Mouse (Mus musculus) forebrain, embryonic 13.5 days (tissue): ENCODE results near the gene Med24. TPM values are rescaled to one million over a fixed set of nuclear protein-coding genes. Genes with fewer than 3 reads are reported as not detected.
A peak's percentile ranks its signal among the peaks of the same experiment; 100 is the strongest.

Experiments used
- ATAC-seq: fragments of 200-750 bp; cut with Nextera tagmentation; 2 replicates; pipeline ENCODE4 v1.8.0; 2017
- H3K27ac ChIP-seq: fragments of 300-500 bp; sonication (generic); 2 replicates; pipeline ENCODE4 v1.5.1; 2015; ENCODE audit warnings: inconsistent platforms, mild to moderate bottlenecking, moderate library complexity
- H3K27me3 ChIP-seq: fragments of 300-500 bp; sonication (generic); 2 replicates; pipeline ENCODE4 v1.6.1; 2015; ENCODE audit warnings: mild to moderate bottlenecking, inconsistent platforms
- H3K36me3 ChIP-seq: fragments of 300-500 bp; sonication (generic); 2 replicates; pipeline ENCODE4 v1.6.1; 2015; ENCODE audit warnings: mild to moderate bottlenecking, inconsistent platforms; ENCODE audit not compliant: poor library complexity, severe bottlenecking
- H3K4me1 ChIP-seq: fragments of 300-500 bp; sonication (generic); 2 replicates; pipeline ENCODE4 v1.6.1; 2015; ENCODE audit warnings: inconsistent platforms
- H3K4me2 ChIP-seq: fragments of 300-500 bp; sonication (generic); 2 replicates; pipeline ENCODE4 v1.6.1; 2015; ENCODE audit warnings: inconsistent platforms, mild to moderate bottlenecking, moderate library complexity
- H3K4me3 ChIP-seq: fragments of 300-500 bp; sonication (generic); 2 replicates; pipeline ENCODE4 v1.5.1; 2015; ENCODE audit warnings: mild to moderate bottlenecking, inconsistent platforms
- H3K9ac ChIP-seq: fragments of 300-500 bp; sonication (generic); 2 replicates; pipeline ENCODE4 v1.6.1; 2015; ENCODE audit warnings: mild to moderate bottlenecking, inconsistent platforms
- H3K9me3 ChIP-seq: fragments of 300-500 bp; sonication (generic); replicated peaks from 2 replicates; pipeline ENCODE4 v1.6.1; 2016; ENCODE audit warnings: inconsistent platforms
- WGBS: fragments of 180-500 bp; shearing (Covaris S2); methylation state at CpG from one replicate; pipeline ENCODE4 v1.1.7; 2015; 5-methylcytosine and 5-hydroxymethylcytosine counted together
- polyA plus RNA-seq: library from polyadenylated mRNA; unstranded; fragments of >200 nt; fragmentation: Nextera tagmentation; extraction: Ambion mirVana; gene quantifications from 2 replicates; pipeline ENCODE4 v1.2.1, GENCODE M21; 2015

Med24 gene
- polyA plus RNA-seq, 1 experiment from 2014 or later = 79.0 TPM

DNA sequence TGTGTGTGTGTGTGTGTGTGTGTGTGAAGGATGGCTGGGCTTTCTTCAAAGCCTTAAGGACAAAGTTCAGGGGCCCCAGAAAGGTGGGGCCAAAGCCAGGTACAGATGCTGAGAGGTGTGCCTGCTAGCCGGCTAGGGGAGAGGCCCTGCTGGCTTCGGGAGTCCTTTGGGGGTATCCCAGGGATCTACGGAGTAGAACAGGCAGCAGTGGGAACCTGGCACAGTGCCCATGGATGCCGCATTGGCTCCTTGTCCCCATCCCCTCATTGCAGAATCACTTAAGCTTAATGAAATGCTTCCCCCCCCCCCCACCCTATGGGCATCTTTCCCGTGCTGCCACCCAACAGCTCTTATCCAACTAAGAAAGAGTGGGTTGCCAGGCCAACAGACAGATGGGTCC, 20.5 kb upstream of the Med24 start:
- Histone ChIP-seq H3K36me3 (peaks cover 19% of the 10 kb centered on the region), H3K4me3 (peak overlapping the region; percentile 28), H3K9ac (peak overlapping the region; percentile 69), H3K4me1 (peaks cover 96% of the 10 kb centered on the region), H3K27ac (peak overlapping the region; percentile 95), H3K27me3 (no peaks in the 10 kb centered on the region), H3K4me2 (peak overlapping the region; percentile 88), H3K9me3 (no peaks in the 10 kb centered on the region)
- 0 out of 2 replicates have a peak, but pooled peaks have one; percentile 29 for ATAC-seq
- whole genome bisulfite sequencing = 6% methylated on average over 5 of the region's 5 CpGs

DNA sequence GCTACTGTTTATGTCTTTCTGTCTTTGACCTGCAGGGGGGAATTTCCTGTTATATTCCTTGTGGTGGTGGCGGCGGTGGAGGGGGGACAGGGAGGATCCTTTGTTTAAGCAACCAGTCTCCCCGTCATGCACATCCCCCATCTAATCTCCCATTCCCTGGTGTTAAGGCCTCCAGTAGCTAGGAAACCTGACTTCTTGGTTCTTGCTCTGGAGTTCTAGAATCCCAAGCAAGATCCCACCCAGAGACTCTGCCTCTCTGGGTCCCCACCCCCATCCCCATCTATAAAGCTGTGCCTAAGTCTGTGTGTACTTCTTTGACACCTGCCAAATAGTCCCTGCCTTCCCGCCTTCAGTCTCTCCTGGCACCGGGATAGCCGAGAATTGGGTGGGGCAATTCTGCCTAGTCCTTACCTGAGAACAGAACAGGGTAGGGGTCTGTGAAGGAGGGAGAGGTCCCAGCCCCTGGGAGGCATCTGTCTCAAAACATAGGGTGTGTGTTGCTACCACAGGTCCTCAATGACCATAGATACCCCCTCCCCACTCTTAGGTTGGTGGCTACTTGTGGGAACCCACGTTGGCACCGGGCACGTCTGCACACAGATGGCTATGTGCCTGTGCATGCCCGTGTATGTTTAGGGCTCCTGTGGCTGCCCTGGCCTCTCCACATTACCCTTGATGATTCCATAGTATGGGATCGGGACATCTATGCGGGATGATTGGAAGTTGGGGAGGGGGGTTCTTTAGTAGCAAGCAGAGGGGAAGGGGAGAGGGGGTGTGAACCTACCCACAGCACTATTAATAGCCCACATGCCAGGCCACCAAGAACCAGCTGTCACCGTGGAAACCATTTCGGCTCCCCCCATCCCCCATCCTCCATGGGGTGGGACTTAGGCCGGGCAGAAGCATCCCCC, 19.5 kb upstream of the Med24 start:
- peak; percentile 48 for ATAC-seq
- H3K36me3 ChIP-seq = peaks cover 13% of the 10 kb centered on the region
- peak overlapping the region; percentile 95 for H3K27ac ChIP-seq
- peak overlapping the region; percentile 69 for H3K9ac ChIP-seq
- H3K27me3 ChIP-seq = no peaks in the 10 kb centered on the region
- H3K4me1 ChIP-seq = peaks cover 96% of the 10 kb centered on the region
- WGBS = 12% methylated on average over 15 of the region's 15 CpGs
- peak overlapping the region; percentile 28 for H3K4me3 ChIP-seq
- H3K4me2 ChIP-seq = peak overlapping the region; percentile 88
- no peaks in the 10 kb centered on the region for H3K9me3 ChIP-seq

DNA sequence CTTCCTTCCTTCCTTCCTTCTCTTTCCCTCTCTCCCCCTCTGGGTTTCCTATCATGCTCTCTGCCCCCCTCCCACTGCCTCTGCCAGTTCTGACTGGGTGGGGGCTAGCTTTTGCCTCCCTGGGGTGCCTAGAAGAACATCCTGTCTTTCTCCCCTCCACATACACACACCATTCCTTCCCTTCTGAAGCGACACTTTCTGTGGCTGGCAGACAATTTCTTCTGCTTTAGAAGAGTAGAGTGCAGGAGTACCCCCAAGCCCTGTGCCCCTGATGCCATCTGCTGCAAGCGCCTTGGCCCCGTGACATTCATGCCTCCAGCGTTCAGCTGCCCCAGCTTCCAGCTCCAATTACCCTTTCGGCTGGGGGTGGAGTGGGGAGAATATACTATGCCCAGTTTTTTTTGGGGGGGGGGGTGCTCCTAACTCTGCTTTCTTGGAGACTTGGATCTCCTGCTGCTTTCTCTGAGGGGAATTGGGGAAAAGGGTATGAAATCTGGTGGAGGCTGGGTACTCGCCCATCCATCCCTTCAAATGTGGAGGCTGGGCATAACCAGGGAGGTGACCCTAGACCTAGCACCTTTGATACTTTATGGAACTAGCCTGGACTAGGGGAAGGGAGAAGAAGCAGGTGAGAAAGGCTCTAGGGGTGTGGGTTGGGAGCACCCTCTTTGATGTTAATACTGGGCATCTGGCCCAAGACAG, 18.7 kb upstream of the Med24 start:
- Histone ChIP-seq H3K27me3 (no peaks in the 10 kb centered on the region), H3K36me3 (peaks cover 5% of the 10 kb centered on the region; the same call in 1 of the 2 replicates), H3K9ac (peak overlapping the region; percentile 69), H3K4me3 (peak overlapping the region; percentile 28), H3K4me2 (peak overlapping the region; percentile 88), H3K27ac (peak overlapping the region; percentile 95), H3K4me1 (peaks cover 98% of the 10 kb centered on the region), H3K9me3 (no peaks in the 10 kb centered on the region)
- WGBS = 18% methylated on average over 6 of the region's 6 CpGs
- no peak for ATAC-seq

DNA sequence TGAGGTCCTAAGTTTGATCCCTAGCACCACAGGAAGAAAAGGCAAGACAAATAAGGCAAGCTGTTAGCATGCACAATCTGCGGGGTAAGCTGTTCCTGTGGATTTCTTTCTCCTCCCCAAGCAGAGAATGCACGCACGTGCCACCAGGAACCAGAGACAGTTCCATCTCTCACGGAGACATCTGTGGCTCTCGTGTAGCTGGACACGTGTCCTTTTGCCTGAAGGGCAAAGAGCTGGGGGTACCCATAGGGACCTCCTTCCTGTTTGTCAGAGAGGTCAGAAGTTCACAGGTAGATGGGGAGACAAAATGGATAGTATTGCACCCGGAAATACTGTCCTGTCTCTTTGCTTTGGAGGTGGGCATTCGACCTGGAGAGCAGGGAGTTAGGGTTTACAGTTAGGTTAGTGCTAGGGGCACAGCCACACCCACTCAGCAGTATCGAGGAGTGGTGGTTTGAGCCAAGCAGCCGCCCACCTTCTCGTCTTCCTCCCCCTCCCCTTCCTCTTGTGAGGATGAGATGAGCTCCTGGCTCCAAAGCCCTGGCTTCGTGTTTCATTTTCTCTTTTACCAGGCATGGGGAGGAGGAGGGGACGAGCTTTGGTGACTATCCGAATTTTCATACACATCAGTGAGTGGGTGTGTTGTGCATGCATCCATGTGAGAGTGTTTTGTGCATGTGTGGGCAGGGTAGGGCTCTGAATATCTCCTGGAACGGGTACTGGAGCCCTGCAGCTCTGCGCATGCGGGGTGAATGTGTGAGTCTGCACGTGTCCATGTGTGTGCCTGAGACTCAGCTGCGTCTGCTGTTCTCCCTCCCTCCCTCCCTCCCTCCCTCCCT, 17.8 kb upstream of the Med24 start:
- H3K4me2 ChIP-seq = peak overlapping the region; percentile 88
- no peaks in the 10 kb centered on the region for H3K36me3 ChIP-seq
- H3K9ac ChIP-seq = peak overlapping the region; percentile 47
- WGBS = 11% methylated on average over 19 of the region's 19 CpGs
- peak; percentile 73 for ATAC-seq
- H3K27me3 ChIP-seq = no peaks in the 10 kb centered on the region
- H3K27ac ChIP-seq = peak overlapping the region; percentile 95
- peaks cover 95% of the 10 kb centered on the region for H3K4me1 ChIP-seq
- no peaks in the 10 kb centered on the region for H3K9me3 ChIP-seq
- peak overlapping the region; percentile 26 for H3K4me3 ChIP-seq

DNA sequence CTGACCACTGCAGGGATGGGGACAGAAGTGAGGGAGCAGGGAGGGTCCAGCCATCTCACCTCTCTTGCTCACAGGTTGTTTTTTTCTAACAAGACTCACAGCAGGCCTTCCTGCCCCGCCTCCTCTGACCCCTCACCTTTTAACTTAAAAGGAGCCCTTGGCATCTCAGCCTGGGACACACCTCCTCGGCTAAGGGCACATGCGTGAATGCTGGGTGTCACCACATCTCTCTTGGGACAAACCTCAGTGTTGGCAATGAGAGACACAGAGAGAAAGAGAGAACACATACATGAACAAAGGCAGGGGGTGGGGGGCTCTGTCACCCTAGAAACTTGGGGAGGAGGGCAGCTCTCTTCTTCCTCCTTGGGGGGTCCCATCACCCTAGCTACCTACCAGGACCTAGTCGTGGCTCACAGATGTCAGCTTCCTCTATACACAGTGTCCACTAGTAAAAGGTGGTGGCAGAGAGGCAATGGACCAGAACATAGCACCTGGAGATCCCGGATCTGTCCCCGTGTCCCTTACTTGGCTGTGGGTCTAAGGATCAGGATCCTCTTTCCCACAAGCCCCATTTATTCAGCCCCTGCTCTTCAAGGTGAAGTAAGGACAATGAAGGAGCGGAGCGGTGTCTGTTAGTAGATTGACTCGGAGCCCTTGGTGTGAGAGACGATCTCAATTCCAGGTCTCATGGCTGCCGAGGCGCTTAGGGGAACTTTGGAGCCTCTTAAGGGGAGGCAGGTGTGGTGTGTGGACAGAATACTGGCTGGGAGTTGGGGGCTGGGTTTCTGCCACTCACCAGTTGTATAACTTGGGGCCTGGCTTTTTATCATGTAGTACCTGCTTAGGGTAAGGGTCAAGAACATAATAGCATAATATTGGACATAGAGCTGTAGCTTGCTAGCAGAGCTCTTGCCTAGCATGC, 17.0 kb upstream of the Med24 start:
- H3K9me3 ChIP-seq = no peaks in the 10 kb centered on the region
- peaks cover 88% of the 10 kb centered on the region for H3K4me1 ChIP-seq
- 54% methylated on average over 12 of the region's 12 CpGs for WGBS
- H3K4me2 ChIP-seq = peak overlapping the region; percentile 88
- peak overlapping the region; percentile 95 for H3K27ac ChIP-seq
- ATAC-seq = no peak
- H3K27me3 ChIP-seq = no peaks in the 10 kb centered on the region
- no peaks in the 10 kb centered on the region for H3K36me3 ChIP-seq
- H3K4me3 ChIP-seq = peak overlapping the region; percentile 26
- peak overlapping the region; percentile 47 for H3K9ac ChIP-seq

DNA sequence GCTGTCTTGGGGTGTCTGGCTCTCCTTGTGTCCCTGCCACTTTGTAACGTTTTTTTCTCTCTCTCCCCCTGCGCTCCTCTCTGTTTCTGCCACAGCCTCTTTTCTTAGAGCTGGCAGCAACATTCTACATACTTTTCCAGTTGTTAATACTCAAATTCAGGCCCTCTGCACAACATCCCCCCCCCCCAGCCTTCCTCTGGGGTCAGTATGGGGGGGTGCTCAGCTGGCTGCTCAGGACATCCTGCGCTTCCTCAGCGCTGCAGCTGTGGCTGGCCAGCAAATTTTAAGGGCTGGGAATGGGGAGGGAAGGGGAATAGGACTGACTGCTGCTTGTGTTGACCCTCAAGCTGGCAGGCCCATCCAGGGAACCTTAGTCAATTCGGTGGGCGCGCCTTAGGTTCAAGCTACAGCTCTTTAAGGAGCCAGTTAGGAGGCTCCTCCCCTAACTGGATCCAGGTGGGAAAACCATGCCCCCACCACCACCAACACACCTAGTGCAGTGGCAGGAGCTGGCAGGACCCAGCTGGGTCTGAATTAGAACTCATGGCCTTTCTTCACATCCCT, 15.3 kb upstream of the Med24 start:
- Histone ChIP-seq H3K27me3 (no peaks in the 10 kb centered on the region), H3K9ac (peak overlapping the region; percentile 94), H3K4me3 (peak overlapping the region; percentile 72), H3K9me3 (no peaks in the 10 kb centered on the region), H3K27ac (peak overlapping the region; percentile 98), H3K36me3 (no peaks in the 10 kb centered on the region), H3K4me2 (peak overlapping the region; percentile 88), H3K4me1 (peaks cover 88% of the 10 kb centered on the region)
- ATAC-seq = no peak
- WGBS = 45% methylated on average over 7 of the region's 7 CpGs

DNA sequence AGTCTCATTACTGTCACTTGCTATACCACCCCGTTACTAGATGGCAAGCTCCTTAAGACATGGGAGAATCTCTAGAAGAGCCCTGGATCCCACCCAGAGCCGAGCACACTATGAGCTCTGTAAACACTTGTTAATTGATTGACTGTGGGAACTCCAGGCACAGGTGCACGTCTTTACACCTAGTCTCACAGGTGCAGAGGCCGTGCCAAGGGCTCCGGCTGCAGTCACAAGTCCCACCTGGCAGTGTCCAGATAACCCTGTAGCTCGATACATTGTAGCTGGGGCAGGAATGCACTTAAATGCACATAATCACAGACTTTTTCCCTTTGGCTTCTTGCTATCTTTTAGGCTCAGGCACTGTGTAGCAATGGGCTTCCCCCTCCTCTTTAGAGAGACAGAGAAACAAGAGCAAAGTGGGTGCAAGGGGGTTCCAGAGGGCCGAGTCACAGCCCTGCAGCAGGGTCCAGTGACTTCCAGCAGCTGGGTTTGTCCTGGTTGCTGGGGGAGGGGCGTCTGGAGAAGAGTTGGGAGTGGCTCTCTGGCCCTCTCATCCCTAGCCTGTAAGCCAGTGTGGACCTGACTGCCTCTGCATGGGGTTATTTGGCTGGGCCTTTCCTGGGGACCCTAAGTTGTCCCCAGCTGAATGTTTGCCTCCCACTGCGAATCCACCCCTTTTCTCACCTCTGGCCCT, 14.6 kb upstream of the Med24 start:
- Histone ChIP-seq H3K36me3 (no peaks in the 10 kb centered on the region), H3K4me3 (peak overlapping the region; percentile 72), H3K4me1 (peaks cover 88% of the 10 kb centered on the region), H3K4me2 (peak overlapping the region; percentile 88), H3K27ac (peak overlapping the region; percentile 98), H3K27me3 (no peaks in the 10 kb centered on the region), H3K9me3 (no peaks in the 10 kb centered on the region), H3K9ac (peak overlapping the region; percentile 94)
- no peak for ATAC-seq
- WGBS = 3% methylated on average over 9 of the region's 9 CpGs

DNA sequence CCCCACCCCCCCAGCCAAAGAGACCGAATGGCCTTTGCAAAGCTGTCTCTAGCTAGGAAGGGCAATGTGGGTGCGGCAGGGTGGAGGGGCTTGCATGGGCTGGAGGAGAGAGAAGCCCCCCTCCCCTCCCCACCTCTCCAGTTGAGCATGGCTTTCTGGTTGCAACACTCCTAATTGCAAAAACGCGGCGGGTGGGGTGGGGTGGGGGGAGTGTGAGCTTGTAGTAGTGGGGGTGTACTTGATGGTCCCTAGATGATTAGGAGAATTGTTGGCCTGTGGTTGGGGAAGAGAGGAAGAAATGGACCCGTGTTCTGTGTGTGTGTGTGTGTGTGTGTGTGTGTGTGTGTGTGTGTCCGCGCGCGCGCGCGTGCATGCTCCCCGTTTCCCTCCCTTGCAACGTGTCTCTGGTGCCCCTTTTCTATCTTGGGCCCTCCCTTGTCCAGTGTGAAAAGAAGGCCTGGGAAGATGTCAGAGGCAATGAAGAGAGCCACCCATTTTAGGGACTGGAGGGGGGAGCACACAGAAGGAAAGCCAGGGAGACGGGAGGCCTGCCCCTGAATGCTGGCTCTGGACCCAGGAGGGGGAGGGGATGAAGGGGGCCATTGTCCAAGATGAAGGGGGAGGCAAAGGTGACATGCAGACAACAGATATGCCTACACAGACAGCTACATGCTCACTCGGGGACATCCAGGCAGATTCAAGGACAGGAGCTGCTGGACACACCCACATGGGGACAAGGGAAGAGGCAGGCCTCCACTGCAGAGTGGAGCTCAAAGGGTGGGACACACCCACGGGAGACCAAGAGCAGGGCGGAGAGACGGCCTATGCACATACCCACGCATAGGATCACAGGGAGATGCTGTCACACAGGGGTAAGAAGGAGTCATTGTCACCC, 13.4 kb upstream of the Med24 start:
- 1% methylated on average over 20 of the region's 21 CpGs for WGBS
- Histone ChIP-seq H3K9ac (peak overlapping the region; percentile 94), H3K4me3 (peak overlapping the region; percentile 72), H3K27me3 (no peaks in the 10 kb centered on the region), H3K36me3 (no peaks in the 10 kb centered on the region), H3K9me3 (no peaks in the 10 kb centered on the region), H3K27ac (peak overlapping the region; percentile 98), H3K4me2 (peak overlapping the region; percentile 88), H3K4me1 (peaks cover 86% of the 10 kb centered on the region)
- peak; percentile 13; the same call in 1 of the 2 replicates for ATAC-seq

DNA sequence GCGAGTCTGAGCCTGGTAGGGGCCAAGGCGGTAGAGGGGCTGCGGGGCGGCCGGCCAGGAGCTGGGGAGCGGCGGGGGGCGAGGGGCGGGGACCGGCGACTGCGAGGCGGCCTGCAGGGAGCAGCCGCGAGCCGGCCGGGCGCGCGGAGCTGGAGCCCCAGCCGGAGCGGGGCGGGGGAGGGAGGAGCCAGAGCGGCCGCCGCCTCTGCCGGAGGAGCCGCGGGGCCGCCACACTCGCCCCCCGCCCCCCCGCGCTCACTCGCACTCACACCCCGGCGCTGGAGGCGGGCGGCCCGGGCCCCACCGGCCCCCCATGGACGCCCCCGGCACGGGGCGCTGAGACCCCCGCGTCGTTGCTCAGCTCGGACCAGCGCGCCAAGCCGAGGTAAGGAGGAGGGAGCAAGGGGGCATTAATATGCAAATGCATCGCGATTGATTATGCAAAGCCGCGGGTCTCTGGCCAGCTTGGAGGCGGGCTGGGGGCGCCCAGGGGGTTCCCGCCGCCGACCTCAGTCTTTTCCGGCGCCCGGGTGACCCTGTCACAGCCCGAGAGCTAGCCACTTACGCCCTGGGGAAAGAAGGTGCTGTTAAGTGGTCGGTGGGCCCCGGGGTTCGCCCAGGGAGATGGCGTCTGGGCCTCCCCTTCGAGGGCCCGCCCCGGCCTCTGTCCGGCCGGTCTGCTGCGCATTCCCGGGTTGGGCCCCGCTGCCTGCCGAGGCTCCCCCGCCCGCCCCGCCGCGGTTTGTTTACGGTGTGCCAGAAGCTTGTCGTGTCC, 12.6 kb upstream of the Med24 start:
- H3K9me3 ChIP-seq = no peaks in the 10 kb centered on the region
- ATAC-seq = peak; percentile 69
- peak overlapping the region; percentile 88 for H3K4me2 ChIP-seq
- WGBS = under 1% methylated on average over 60 of the region's 86 CpGs
- H3K27me3 ChIP-seq = no peaks in the 10 kb centered on the region
- no peaks in the 10 kb centered on the region for H3K36me3 ChIP-seq
- H3K4me1 ChIP-seq = peaks cover 80% of the 10 kb centered on the region
- H3K9ac ChIP-seq = peak overlapping the region; percentile 94
- peak overlapping the region; percentile 72 for H3K4me3 ChIP-seq
- H3K27ac ChIP-seq = peak overlapping the region; percentile 98
